Mouse (Mus musculus) midbrain, embryonic 12.5 days (tissue): ENCODE data around the gene Hck. TPM values are rescaled to one million over a fixed set of nuclear protein-coding genes. Genes with fewer than 3 reads are reported as not detected.

Source experiments
- ATAC-seq: fragments of 200-750 bp; cut with Nextera tagmentation; 2 replicates; pipeline ENCODE4 v1.8.0; 2017; ENCODE audit warnings: low read depth, moderate TSS enrichment, moderate library complexity; ENCODE audit not compliant: low FRiP score
- H3K27ac ChIP-seq: fragments of 300-500 bp; sonication (generic); replicated peaks from 2 replicates; pipeline ENCODE4 v1.5.1; 2016; ENCODE audit warnings: mild to moderate bottlenecking
- H3K27me3 ChIP-seq: fragments of 300-500 bp; sonication (generic); 2 replicates; pipeline ENCODE4 v1.6.1; 2016; ENCODE audit warnings: mild to moderate bottlenecking
- H3K36me3 ChIP-seq: fragments of 300-500 bp; sonication (generic); 2 replicates; pipeline ENCODE4 v1.6.1; 2016
- H3K4me1 ChIP-seq: fragments of 300-500 bp; sonication (generic); 2 replicates; pipeline ENCODE4 v1.6.1; 2016
- H3K4me2 ChIP-seq: fragments of 300-500 bp; sonication (generic); replicated peaks from 2 replicates; pipeline ENCODE4 v1.6.1; 2016; ENCODE audit warnings: mild to moderate bottlenecking, moderate library complexity
- H3K4me3 ChIP-seq: fragments of 300-500 bp; sonication (generic); 2 replicates; pipeline ENCODE4 v1.5.1; 2016; ENCODE audit warnings: mild to moderate bottlenecking
- H3K9ac ChIP-seq: fragments of 300-500 bp; sonication (generic); replicated peaks from 2 replicates; pipeline ENCODE4 v1.6.1; 2016; ENCODE audit warnings: mild to moderate bottlenecking, moderate library complexity
- H3K9me3 ChIP-seq: fragments of 300-500 bp; sonication (generic); 2 replicates; pipeline ENCODE4 v1.6.1; 2016; ENCODE audit warnings: mild to moderate bottlenecking
- WGBS: fragments of 180-500 bp; shearing (Covaris S2); methylation state at CpG from one replicate; pipeline ENCODE4 v1.1.7; 2016; 5-methylcytosine and 5-hydroxymethylcytosine counted together
- polyA plus RNA-seq: library from polyadenylated mRNA; unstranded; fragments of >200 nt; fragmentation: Nextera tagmentation; extraction: Ambion mirVana; gene quantifications from 2 replicates; pipeline ENCODE4 v1.2.1, GENCODE M21; 2016

Gene Hck
- polyA plus RNA-seq, 1 experiment from 2014 or later = 2.4 TPM

DNA sequence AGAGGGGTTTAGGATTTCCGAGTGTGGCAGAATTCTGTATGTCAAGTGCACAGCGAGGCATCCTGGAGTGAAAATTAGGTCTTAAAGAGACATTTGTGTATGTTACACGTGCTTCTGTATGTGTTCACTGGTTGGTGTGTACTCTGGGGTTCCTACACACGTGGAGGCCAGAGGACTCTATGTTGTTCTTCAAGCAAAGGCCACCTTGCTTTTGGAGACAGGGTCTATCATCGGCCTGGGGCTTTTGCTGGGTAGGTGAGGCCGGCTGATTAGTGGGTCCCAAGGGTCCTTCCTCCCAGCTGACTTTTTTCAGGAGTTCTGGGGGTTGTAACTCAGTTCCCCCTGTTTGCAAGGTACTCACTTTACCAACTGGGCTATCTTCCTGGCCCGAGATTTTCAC lies 1.3 kb downstream of the Hck start:
- Histone ChIP-seq H3K27me3 (peaks cover 47% of the 10 kb centered on the region), H3K9me3 (no peaks in the 10 kb centered on the region), H3K4me1 (peaks cover 19% of the 10 kb centered on the region), H3K9ac (no peak overlapping the region), H3K4me3 (no peak overlapping the region), H3K27ac (no peak overlapping the region), H3K4me2 (no peak overlapping the region), H3K36me3 (no peaks in the 10 kb centered on the region)
- WGBS = 76% methylated on average over 7 of the region's 7 CpGs
- ATAC-seq = no peak

DNA sequence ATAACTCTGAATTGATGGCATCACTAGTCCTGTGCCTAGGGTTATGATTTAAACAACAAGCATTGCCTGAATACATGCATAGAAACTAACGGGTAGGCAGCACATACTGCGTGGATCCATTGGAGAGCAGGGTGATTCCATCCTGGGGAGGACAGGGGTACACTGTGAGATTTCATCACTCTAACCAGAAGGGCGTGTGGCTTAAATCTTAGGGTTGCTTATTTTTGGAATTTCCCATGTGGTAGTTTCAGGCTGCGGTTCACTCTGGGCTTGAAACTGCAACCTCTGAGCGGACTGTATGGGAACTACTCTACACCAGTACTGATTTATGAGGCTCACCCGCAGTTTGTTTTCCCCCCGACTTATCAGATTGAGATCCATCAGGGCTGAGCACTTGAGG lies 3.0 kb downstream of the Hck start:
- Histone ChIP-seq H3K4me2 (no peak overlapping the region), H3K9me3 (no peaks in the 10 kb centered on the region), H3K36me3 (no peaks in the 10 kb centered on the region), H3K27me3 (peaks cover 47% of the 10 kb centered on the region), H3K4me3 (no peak overlapping the region), H3K27ac (no peak overlapping the region), H3K9ac (no peak overlapping the region), H3K4me1 (peaks cover 19% of the 10 kb centered on the region)
- ATAC-seq = no peak
- WGBS = 87% methylated on average over 7 of the region's 7 CpGs

DNA sequence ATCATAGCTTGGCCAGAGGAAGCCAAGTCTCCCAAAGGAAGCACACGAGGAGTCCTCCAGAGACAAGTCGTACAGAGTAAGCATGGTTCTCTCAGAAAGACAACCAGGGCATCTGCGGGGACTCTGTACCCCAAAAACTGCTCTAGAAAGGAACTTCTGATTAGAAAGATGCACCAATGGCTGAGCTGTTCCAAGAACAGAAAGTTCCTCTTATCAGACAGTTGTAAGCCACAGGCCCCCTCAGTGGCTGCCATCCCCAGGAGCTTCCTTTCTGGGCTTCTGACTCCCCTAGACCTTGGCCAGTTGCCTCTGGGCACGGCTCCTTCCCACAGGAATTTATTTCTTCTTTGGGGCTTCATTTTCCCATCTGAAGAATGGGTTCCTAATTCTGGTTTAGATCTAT lies 7.4 kb downstream of the Hck start:
- WGBS = 89% methylated on average over 4 of the region's 4 CpGs
- Histone ChIP-seq H3K9ac (no peak overlapping the region), H3K4me3 (no peak overlapping the region), H3K4me1 (no peaks in the 10 kb centered on the region), H3K27me3 (peaks cover 4% of the 10 kb centered on the region; the same call in 1 of the 2 replicates), H3K27ac (no peak overlapping the region), H3K4me2 (no peak overlapping the region), H3K36me3 (no peaks in the 10 kb centered on the region), H3K9me3 (no peaks in the 10 kb centered on the region)
- no peak for ATAC-seq

DNA sequence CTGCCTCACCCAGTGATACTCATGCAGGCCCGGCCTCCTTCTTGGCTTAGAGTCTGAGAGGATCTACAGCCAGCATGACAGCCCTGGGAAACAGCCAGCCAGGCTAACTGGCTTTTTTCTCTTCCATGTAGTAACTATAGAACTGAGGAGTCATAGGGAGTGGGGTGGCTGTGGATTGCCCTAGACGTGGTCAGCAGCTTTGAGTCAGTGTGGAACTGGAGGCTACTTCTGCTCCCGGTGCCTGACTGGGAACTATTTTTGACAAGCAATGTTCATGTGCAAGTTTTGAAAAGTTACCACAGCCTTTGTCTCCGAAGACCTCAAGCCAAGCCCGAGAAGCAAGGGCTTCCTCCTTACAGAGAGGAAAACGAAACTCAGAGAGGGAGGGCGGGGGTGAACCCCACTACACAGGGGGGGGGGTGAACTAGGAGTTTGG lies 8.8 kb downstream of the Hck start:
- H3K4me2 ChIP-seq = no peak overlapping the region
- 81% methylated on average over 7 of the region's 7 CpGs for WGBS
- no peak overlapping the region for H3K4me3 ChIP-seq
- ATAC-seq = no peak
- H3K4me1 ChIP-seq = no peaks in the 10 kb centered on the region
- H3K9me3 ChIP-seq = no peaks in the 10 kb centered on the region
- H3K9ac ChIP-seq = no peak overlapping the region
- no peak overlapping the region for H3K27ac ChIP-seq
- H3K36me3 ChIP-seq = no peaks in the 10 kb centered on the region
- no peaks in the 10 kb centered on the region for H3K27me3 ChIP-seq

DNA sequence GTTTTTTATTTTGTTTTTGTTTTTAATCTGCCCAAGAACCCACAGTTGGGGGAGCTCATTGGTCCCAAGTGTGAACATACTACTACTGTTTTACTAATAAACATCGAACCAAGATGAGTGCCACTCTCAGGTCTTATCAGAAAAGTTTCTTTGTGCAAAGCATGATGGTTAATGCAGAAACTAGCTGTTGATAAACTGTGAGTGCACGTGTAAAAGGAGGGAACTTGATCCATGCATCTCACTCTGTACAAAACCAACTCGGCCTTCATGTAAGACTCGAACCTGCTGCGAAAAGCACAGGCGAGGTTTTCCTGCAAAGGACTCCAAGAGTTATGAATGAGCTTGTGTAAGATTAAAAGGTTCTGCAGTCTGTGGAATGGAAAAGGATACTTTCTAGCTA lies 11.2 kb downstream of the Hck start:
- 91% methylated on average over 6 of the region's 6 CpGs for WGBS
- Histone ChIP-seq H3K27ac (no peak overlapping the region), H3K4me3 (no peak overlapping the region), H3K9me3 (no peaks in the 10 kb centered on the region), H3K4me1 (no peaks in the 10 kb centered on the region), H3K4me2 (no peak overlapping the region), H3K36me3 (no peaks in the 10 kb centered on the region), H3K27me3 (no peaks in the 10 kb centered on the region), H3K9ac (no peak overlapping the region)
- no peak for ATAC-seq

DNA sequence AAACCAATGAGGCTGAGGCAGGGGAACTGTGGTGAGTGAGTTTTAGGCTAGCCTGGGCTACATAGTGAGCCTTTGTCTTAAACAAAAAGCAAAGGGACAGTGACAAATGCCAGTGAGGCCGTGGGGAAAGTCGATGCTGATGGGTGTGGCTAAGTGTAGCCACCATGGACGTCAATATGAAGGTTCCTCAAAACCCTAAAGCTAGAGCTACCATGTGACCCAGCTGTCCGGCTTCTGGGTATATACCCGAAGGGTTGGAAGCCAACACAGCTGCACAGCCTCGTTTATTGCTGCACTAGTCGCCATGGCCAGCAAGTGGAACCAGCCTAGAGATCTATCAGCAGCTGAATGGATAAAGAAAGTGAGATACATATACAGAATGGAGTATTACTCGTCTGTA lies 11.9 kb downstream of the Hck start:
- WGBS = 80% methylated on average over 8 of the region's 8 CpGs
- Histone ChIP-seq H3K4me3 (no peak overlapping the region), H3K4me2 (no peak overlapping the region), H3K4me1 (no peaks in the 10 kb centered on the region), H3K9me3 (no peaks in the 10 kb centered on the region), H3K36me3 (no peaks in the 10 kb centered on the region), H3K27me3 (no peaks in the 10 kb centered on the region), H3K9ac (no peak overlapping the region), H3K27ac (no peak overlapping the region)
- no peak for ATAC-seq

DNA sequence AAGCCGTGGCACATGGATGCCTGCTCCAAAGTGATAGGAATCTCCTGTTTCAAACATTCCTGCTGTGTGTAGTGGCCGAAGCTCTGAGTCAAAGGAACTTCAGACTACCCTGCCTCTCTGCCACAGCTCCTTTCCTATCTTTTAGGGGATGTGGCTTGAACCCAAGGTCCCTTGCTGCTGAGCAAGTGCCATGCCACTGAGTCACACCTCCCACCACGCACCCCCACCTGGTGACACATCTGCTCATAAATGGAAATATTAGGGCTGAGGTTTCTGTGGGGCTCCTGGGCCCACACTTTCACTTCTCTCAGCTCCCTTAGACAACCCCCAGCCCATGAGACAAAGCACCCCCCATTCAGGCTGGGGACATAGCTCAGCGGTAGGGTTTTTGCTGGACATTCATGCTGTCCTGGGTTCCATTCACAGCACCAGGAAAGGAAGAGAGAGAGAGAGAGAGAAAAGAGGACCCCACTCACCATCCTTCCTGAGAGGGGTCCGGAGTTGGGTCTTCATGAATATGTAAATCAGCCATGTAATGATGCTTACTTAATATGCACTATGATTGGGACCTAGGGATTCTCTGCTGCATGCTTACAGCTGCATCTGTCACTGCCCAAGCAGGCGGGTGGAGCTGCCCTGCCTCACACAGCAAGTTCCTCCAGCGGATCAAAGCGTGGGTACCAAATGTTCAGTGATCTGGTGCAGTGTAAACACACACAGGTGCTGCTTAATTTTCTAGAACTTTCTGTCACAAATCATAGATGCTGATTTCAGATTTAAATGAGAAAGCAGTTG lies 13.8 kb downstream of the Hck start:
- 76% methylated on average over 8 of the region's 8 CpGs for WGBS
- Histone ChIP-seq H3K27ac (no peak overlapping the region), H3K9me3 (no peaks in the 10 kb centered on the region), H3K4me1 (no peaks in the 10 kb centered on the region), H3K36me3 (no peaks in the 10 kb centered on the region), H3K4me2 (no peak overlapping the region), H3K4me3 (no peak overlapping the region), H3K9ac (no peak overlapping the region), H3K27me3 (no peaks in the 10 kb centered on the region)
- no peak for ATAC-seq

DNA sequence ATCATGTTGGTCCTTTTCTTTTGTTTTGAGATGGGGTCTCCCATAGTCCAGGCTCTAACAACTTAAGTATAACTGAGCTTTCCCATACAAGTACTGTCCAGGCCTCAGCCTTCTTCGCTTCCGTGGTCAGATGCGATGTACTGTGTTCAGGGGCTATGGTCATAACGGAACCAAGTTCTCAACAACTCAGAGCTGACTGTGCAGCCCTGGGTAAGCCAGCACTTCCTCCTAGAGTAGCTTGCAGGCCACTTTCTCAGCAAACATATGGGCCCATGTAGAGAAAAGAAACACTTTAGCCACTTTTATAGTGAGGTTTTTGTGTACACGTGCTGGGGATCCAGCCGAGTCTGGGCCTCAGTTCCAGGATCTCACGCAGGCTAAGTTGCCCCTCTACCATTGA lies 14.4 kb downstream of the Hck start:
- Histone ChIP-seq H3K4me2 (no peak overlapping the region), H3K4me1 (no peaks in the 10 kb centered on the region), H3K27me3 (peaks cover 1% of the 10 kb centered on the region; the same call in 1 of the 2 replicates), H3K27ac (no peak overlapping the region), H3K9me3 (no peaks in the 10 kb centered on the region), H3K9ac (no peak overlapping the region), H3K36me3 (no peaks in the 10 kb centered on the region), H3K4me3 (no peak overlapping the region)
- ATAC-seq = no peak
- WGBS = 91% methylated on average over 7 of the region's 7 CpGs

DNA sequence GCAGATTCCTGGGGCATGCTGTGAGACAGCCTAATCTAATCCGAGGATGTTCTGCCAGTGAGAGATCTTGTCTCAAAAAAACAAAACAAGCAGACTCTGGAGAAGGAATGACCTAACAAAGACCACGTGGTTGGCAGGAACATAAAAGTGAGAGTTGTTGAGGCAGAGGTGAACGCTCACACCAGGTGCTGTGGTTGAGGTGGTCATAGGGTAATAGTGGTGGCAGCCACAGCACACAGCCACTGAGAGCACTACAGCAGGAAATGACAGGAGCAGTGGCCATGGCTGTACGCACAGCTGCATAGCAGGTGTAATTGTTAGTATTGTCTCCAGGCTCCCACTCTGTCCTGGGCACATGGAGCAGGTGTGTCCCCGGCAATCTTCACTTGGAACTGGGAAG lies 17.6 kb downstream of the Hck start:
- Histone ChIP-seq H3K27ac (no peak overlapping the region), H3K27me3 (peaks cover 5% of the 10 kb centered on the region; the same call in 1 of the 2 replicates), H3K9ac (no peak overlapping the region), H3K4me3 (no peak overlapping the region), H3K4me2 (no peak overlapping the region), H3K36me3 (no peaks in the 10 kb centered on the region), H3K4me1 (no peaks in the 10 kb centered on the region), H3K9me3 (no peaks in the 10 kb centered on the region)
- 56% methylated on average over 5 of the region's 5 CpGs for WGBS
- no peak for ATAC-seq

DNA sequence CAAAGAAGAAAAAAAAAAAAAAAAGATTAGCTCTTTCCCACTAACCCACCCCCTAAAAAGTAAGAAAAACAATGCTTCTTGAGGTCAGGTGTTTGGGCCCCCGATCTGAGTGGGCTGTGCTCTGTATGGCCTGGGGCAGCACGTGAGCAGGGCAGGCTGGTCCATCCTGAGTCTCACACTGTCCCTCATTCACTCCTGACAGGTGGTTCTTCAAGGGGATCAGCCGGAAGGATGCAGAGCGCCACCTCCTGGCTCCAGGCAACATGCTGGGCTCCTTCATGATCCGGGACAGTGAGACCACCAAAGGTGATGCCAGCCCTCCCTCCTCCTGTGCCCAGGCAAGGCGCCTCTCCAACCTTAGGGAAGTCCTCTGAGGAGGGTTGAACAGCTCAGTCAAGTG lies 22.8 kb downstream of the Hck start:
- H3K36me3 ChIP-seq = no peaks in the 10 kb centered on the region
- no peak for ATAC-seq
- H3K9ac ChIP-seq = no peak overlapping the region
- H3K4me2 ChIP-seq = no peak overlapping the region
- no peaks in the 10 kb centered on the region for H3K9me3 ChIP-seq
- peaks cover 11% of the 10 kb centered on the region; the same call in 1 of the 2 replicates for H3K27me3 ChIP-seq
- no peaks in the 10 kb centered on the region for H3K4me1 ChIP-seq
- no peak overlapping the region for H3K27ac ChIP-seq
- 15% methylated on average over 6 of the region's 6 CpGs for WGBS
- no peak overlapping the region for H3K4me3 ChIP-seq

DNA sequence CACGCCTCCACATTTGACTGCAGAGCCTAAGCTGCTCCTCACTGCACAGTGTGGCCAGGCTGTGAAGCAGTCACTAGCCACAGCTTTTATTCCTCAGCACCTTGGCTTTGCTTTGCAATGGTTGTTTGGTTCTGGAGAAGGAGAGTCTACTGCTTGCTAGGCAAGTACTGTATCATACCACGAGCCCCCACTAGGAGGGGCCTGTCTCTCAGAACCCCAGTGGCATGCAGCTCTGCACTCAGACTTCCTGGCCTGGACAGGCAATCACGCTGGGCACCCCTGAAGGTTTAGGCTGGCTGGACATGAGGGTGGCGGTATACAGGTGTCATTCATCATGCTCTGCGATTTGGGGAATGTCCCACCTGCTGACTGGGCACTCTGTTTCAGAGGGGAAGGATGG lies 26.0 kb downstream of the Hck start:
- H3K27ac ChIP-seq = no peak overlapping the region
- no peaks in the 10 kb centered on the region for H3K36me3 ChIP-seq
- no peak overlapping the region for H3K4me2 ChIP-seq
- H3K27me3 ChIP-seq = peaks cover 5% of the 10 kb centered on the region; the same call in 1 of the 2 replicates
- no peak overlapping the region for H3K4me3 ChIP-seq
- H3K9ac ChIP-seq = no peak overlapping the region
- ATAC-seq = no peak
- H3K9me3 ChIP-seq = no peaks in the 10 kb centered on the region
- no peaks in the 10 kb centered on the region for H3K4me1 ChIP-seq
- WGBS = 47% methylated on average over 5 of the region's 5 CpGs

DNA sequence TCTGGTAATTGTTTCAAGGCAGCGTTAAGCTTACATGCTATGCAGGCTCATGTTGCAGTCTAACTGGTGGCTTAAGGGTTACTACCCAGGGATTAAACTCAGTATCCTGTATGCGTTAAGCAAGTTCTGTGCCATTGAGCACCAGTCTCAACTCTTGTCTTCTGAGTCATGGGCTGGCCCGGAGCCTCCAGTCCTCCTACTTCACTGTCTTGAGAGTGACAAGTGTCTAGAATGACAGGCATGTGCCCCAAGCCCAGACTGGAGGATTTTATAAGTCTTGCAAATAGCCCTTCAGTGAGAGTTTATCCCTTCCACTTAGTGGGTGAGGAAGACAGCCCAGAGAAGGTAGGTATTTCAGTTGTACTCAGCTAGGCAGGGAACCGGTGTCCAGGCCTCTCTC lies 27.9 kb downstream of the Hck start:
- 60% methylated on average over 4 of the region's 4 CpGs for WGBS
- H3K9me3 ChIP-seq = no peaks in the 10 kb centered on the region
- ATAC-seq = no peak

DNA sequence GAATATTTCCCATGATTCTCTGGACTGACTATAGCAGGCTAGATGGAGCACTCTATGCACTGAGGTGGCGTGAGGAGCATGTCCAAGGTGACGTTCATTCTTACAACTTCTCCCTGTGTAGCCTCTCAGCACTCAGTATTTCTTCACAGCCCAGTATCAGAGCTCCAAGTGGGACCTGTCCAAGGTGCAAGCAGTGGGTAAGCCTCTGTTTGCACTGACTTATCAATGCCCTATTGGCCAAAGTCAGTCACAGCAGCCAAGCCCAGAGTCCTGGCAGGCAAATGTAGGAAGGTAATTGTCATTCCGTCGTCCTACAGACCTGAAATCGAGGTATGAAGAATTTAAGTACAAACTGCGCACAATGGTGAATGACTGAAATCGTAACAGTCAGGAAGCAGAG lies 30.9 kb downstream of the Hck start:
- no peak overlapping the region for H3K4me3 ChIP-seq
- H3K9me3 ChIP-seq = no peaks in the 10 kb centered on the region
- H3K27ac ChIP-seq = no peak overlapping the region
- ATAC-seq = no peak
- H3K4me2 ChIP-seq = no peak overlapping the region
- H3K4me1 ChIP-seq = peaks cover 9% of the 10 kb centered on the region
- WGBS = 79% methylated on average over 7 of the region's 7 CpGs
- H3K36me3 ChIP-seq = no peaks in the 10 kb centered on the region
- H3K9ac ChIP-seq = no peak overlapping the region
- H3K27me3 ChIP-seq = peaks cover 10% of the 10 kb centered on the region

More for the DNA sequence above, 27.9 kb downstream of the Hck start:
- Histone ChIP-seq H3K27ac (no peak overlapping the region), H3K4me1 (peaks cover 6% of the 10 kb centered on the region), H3K4me2 (no peak overlapping the region), H3K9ac (no peak overlapping the region), H3K4me3 (no peak overlapping the region), H3K36me3 (no peaks in the 10 kb centered on the region), H3K27me3 (peaks cover 5% of the 10 kb centered on the region; the same call in 1 of the 2 replicates)
